ENCODE assay signal across 22 mouse cellular contexts in the genomic region with DNA sequence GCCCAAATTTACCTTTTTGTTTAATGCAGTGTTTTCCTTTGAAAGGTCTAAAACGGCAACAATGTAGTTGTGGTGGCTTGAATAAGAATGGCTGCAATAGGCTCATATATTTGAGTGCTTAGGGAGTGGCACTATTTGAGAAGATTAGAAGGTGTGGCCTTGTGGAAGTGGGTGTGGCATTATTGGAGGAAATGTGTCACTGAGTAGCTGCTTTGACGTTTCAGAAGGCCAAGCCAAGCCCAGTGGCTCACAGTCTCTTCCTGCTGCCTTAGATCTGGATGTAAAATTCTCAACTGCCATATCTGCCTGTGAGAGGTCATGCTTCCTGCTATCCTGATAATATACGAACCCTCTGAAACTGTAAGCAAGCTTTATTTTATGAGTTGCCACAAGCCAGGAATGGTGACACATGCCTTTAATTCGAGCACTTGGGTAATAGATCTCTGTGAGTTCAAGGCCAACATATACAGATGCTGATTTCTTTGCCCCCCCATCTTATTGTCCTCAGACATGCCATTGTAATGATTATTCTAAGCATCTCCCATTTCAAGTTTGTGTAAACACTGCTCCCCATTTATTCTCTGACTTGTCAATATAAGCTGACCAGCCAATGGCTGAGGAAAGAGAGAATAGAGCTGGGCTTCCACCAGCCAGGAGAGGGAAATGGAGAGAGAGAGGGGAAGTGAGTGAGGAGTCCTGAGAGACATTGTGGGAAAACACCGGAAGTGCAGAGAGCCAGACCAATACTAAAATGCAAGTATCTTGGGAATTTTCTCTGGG. TPM values are rescaled to one million over a fixed set of nuclear protein-coding genes. Genes with fewer than 3 reads are reported as not detected.
"Had no signal": no experiment of that assay in that cellular context is flagged by ENCODE, and none has a peak within 500 bp of the region (broad histone marks: within the 10 kb centered on the region; RNA-seq: fewer than 3 reads in every experiment).

No protein-coding gene starts in this region.

- H3K27me3 ChIP-seq: megakaryocyte, embryonic 14.5 days; midbrain, embryonic 13.5 days; midbrain, embryonic 15.5 days; neural tube, embryonic 12.5 days had no signal

- H3K4me3 ChIP-seq: megakaryocyte, embryonic 14.5 days; midbrain, embryonic 13.5 days; midbrain, embryonic 15.5 days; neural tube, embryonic 12.5 days had no signal

- DNase-seq: lung, adult 18-20 months; lung, embryonic 14.5 days; lung, postnatal 10 days; lung, postnatal 4 days; right cerebral cortex, adult 18-20 months; right cerebral cortex, postnatal 25 days; spleen, adult 18-20 months; thymus, adult 18-20 months; thymus, postnatal 14 days; thymus, postnatal 36 days had no signal

- H3K27ac ChIP-seq: midbrain, embryonic 13.5 days; midbrain, embryonic 15.5 days; neural tube, embryonic 12.5 days had no signal

RNA-seq across cellular contexts. Expression of a gene that starts 21.3 kb away (rescaled TPM):
- total RNA-seq: midbrain, postnatal 0 days; monocyte, adult 5-6 weeks; neutrophil, adult 5-6 weeks had no signal
- polyA plus RNA-seq: liver, embryonic 16.5 days; midbrain, embryonic 11.5 days; midbrain, postnatal 0 days; neural tube, embryonic 12.5 days; neural tube, embryonic 14.5 days; small intestine, adult 2 months; stomach, embryonic 14.5 days had no signal
